Mouse (Mus musculus): ENCODE data around the gene Tob2. TPM values are rescaled to one million over a fixed set of nuclear protein-coding genes. Genes with fewer than 3 reads are reported as not detected.
A peak's percentile ranks its signal among the peaks of the same experiment; 100 is the strongest.

Tob2 gene
- total RNA-seq, 2 experiments from 2014 or later, result 151 to 205 TPM

DNA sequence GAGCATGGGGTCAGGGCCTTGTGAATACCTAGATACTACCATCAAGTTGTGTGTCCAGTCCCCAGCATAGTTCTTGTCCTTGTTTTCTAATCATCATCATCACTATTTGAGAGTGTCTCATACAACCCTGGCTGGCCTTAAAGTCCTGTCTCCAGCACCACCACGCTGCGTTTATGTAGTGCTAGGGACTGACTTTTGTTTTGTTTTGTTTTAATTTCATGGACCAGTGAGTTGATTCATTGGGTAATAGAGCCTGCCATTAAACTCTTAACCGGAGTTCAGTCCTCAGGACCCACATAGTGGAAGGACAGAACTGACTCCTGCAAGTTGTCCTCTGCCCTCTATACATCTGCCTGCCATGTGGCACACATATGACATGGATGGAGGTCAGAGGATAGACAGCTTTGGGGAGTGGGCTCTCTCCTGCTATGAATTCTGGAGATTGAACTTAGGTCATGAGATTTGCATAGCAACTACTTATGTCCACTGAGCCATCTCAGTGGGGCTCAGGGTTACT is 26.9 kb upstream of the Tob2 start:
- intact Hi-C loops (cut with DNase I), result no loop called here
- DNase-seq, result no peak
- Histone ChIP-seq H3K27ac (peak overlapping the region; percentile 85), H3K4me3 (peak overlapping the region; percentile 33)
- TF ChIP-seq CTCF (IDR thresholded peaks at IDR 0.05), result no peak

DNA sequence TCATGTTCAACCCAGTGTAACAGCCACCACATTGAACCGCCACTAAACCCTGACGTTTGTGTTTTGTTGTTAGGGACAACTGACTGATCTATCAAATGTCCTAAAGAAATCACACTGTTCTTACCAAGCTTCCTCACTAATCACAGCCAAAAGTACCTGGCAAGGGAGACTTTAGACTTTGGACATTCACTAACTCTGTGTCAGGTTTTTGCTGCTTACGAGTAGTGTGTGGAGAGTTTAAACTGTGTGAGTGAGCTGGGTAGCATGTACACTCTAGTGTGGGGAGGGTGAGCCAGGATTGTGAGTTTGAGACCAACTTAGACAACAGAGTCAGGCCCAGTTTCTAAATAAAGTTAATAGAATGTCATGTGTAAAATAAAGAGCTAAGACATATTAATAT is 23.8 kb upstream of the Tob2 start:
- TF ChIP-seq CTCF (IDR thresholded peaks at IDR 0.05), result no peak
- H3K4me3 ChIP-seq, result no peak overlapping the region
- no peak for DNase-seq
- intact Hi-C loops (cut with DNase I), result no loop called here
- H3K27ac ChIP-seq, result peak overlapping the region; percentile 63

DNA sequence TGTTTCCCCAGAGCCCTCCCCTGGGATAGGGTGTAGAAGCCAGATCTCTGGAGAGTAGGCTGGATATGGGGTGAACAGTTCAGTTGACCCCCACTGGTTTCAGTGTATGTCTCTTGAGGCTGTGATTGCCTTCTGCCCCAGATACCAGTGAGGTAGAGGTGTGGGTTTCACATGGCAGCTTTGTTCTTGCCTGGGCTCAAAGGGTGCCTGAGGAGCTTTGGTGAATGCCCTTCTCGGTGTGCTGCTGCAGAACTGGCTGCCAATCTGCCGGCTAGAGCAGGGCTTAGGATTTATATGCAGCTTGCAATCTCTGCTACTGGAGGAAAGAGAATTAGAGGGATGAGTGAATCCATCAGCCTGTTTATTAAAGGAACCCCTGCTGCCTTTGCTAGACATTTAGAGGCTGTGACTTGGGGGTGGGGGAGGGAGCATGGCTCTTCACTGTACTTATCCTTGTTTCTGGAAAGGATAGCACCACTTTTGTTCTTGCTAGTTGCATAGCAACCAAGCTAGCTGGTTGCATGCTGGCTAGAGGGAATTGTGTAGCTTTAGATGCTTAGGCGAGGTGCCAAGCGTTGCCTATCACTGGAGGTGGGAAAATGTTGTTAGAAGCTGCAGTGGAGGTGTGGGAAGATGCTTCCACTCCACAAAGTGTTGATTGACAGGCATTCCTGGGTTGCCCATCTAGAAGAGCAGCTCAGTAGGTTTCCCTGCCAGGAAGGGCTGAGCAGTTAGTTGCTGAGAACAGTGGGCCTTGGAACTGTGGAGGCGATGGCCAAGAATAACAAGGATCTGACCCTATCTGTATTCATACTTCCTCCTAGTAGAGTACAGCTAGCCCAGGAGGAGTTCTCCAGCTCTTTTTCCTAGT is 21.2 kb upstream of the Tob2 start:
- no peak for TF ChIP-seq CTCF (IDR thresholded peaks at IDR 0.05)

DNA sequence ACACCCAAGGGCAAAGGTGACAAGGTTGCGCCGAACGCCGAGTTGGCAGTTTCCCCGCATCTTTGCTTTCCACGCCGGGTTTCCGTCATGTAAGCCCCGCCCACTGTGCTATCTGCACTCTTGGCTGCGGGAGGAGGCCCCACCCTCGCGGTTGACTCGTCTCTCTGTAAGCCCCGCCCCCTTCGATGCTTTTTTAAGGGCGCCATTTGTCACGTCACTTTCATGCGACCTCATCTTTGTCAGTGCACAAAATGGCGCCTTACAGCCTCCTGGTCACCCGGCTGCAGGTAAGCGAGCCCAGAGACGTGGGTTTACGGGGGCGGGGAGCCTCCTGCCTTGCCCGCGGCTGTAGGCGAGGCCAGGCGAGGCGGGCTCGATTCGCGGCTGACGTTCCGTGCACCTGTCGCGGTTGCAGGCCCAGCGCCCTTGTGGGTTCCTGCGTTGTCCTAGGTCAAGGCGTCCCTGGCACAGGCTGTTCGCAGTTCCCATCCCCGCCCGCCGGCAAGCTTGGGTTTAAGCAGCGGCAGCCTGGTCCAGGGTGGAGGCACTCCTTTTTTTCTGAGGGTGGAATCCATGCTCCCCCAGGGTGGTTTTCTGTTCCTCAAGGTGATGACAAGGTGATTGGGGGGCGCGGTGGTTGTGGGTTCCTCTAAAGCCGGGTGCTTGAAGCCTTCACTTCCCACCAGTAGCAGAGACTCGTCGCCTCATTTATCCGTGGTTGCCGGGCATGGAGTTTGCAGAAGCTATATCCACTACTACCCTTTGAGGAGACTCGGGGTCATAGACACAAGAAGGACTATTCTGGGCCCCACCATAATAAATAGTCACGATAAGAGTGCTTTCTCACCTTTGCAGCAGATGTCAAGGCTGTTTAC is 13.9 kb upstream of the Tob2 start, which contains the start of gene Aco2:
Gene Aco2 (plus strand): TSS at position 48 of the 875 bp plus-strand sequence.
- Histone ChIP-seq H3K27ac (peak within 1 kb of the TSS; percentile 96), H3K4me3 (peak within 1 kb of the TSS; percentile 97)
- TF ChIP-seq CTCF (IDR thresholded peaks at IDR 0.05), result no peak
- peak; percentile 99 for DNase-seq
- intact Hi-C loops (cut with DNase I), result loop anchor here (5.0 kb wide), 2 partner anchors 35 to 40 kb away; no protein-coding TSS in a partner anchor

More for the DNA sequence above, 21.2 kb upstream of the Tob2 start:
- H3K27ac ChIP-seq, result peak overlapping the region; percentile 73
- DNase-seq, result no peak
- H3K4me3 ChIP-seq, result peak overlapping the region; percentile 23
- intact Hi-C loops (cut with DNase I), result no loop called here

DNA sequence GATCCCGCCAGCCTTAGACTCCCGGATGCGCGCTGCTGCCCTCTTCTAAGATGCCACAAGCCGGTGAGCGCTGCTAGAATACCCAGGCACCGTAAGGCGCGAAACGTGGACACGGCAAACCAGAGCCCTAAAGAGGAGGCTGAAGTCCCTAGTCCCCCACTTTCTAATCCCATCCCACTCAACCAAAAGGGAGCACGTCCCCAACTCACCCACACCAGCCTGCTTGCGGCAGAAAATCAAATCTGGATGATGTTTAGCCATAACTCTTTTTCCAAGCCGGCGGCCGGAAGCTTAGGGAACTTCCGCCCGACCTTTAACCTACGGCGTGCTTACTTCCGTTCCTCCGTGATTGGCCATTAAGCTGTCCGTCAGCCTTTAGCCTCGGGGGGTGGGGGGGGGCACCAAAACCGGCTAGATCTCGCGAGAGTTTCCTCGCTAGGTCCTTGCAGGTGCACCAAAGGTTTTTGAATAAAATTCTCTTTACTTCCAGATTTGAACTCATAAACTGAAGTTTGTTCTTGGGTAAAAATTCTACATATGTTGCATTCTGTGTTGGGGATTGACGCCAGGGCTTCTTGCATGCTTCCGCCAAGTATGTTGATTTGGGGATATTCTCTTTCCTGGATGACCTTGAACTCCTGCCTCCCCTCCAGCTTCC is 13.1 kb upstream of the Tob2 start, which contains the start of gene Phf5a:
Gene Phf5a (minus strand): TSS at position 308 of the 658 bp plus-strand sequence.
- DNase-seq, result peak; percentile 90
- peak within 1 kb of the TSS; percentile 97 for H3K4me3 ChIP-seq
- TF ChIP-seq CTCF (IDR thresholded peaks at IDR 0.05), result no peak
- intact Hi-C loops (cut with DNase I), result loop anchor here (5.0 kb wide), 2 partner anchors 36 to 39 kb away; no protein-coding TSS in a partner anchor
- peak within 1 kb of the TSS; percentile 96 for H3K27ac ChIP-seq

DNA sequence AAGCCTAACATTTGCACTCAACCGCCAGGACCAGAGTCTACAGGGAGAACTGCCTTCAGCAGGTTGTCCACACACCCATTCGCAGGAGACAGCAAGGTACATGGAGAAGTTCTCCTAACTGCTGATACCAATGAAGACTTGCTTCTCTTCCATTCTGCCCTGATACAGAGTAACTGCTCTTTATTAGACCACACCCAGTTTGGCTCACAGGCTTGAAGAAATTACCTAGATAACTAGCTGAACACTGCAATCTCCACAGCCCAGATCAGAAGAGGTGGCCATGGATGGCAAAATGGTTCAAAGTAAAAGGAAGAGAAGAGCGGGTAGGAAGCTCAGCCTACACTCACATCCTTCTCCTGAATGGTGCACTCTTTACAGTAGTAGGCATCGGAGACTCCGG is 11.4 kb upstream of the Tob2 start:
- H3K27ac ChIP-seq, result no peak overlapping the region
- TF ChIP-seq CTCF (IDR thresholded peaks at IDR 0.05), result no peak
- intact Hi-C loops (cut with DNase I), result loop anchor here (5.0 kb wide), 2 partner anchors 37 to 38 kb away; no protein-coding TSS in a partner anchor
- no peak for DNase-seq
- no peak overlapping the region for H3K4me3 ChIP-seq

DNA sequence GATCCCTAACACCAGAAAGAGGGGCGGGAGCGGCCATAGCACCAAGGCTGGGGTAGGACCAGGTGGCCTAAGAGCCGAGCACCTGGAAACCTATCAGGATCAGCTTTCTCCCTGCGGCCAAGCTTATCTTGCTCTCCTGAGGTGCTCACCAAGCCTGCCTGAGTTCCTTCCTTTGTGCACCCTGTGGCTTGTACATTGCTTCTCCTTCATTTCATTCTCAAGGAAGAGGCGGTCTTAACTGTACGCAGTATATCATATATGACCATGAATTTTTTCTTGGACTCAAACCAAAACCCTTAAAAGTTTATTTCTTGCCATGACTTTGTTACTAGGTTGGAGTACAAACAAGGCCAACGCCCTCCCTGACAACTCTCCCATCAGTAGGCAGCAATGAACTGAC is 5.6 kb upstream of the Tob2 start:
- DNase-seq, result no peak
- Histone ChIP-seq H3K27ac (no peak overlapping the region), H3K4me3 (no peak overlapping the region)
- intact Hi-C loops (cut with DNase I), result no loop called here
- TF ChIP-seq CTCF (IDR thresholded peaks at IDR 0.05), result no peak

DNA sequence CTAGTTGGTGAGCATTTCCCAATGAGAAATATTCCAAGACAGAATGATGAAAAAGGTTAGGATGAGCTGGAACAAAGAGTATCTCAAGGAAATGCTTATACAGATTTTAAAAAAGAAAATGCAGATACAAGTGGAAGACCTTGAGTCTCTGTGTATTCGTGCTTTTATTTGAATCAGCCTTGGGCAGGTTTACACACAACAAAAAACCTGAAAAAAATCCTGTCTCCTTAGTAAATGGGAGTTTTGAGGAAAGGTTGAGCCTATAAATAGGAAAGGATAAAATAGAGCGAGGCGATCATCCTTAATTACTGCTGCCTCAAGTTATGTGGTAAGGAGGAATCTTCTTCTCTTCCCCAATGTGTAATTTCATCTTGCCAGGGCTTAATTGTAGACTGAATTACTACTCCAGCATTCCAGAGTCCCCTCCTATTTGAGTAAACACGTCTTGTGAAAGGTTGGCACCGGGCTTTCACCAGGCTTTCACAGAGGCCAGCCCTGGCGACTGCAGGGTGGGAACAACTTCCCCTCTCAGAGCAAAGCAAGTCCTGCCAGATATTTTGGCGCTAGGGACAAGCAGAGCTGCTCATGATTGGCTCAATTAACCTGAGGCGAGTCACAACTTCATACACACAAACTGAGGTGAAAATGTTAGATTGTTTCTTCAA is 2.0 kb upstream of the Tob2 start:
- Histone ChIP-seq H3K4me3 (peak overlapping the region; percentile 80), H3K27ac (peak overlapping the region; percentile 100)
- no peak for TF ChIP-seq CTCF (IDR thresholded peaks at IDR 0.05)
- DNase-seq, result peak; percentile 69
- intact Hi-C loops (cut with DNase I), result no loop called here

DNA sequence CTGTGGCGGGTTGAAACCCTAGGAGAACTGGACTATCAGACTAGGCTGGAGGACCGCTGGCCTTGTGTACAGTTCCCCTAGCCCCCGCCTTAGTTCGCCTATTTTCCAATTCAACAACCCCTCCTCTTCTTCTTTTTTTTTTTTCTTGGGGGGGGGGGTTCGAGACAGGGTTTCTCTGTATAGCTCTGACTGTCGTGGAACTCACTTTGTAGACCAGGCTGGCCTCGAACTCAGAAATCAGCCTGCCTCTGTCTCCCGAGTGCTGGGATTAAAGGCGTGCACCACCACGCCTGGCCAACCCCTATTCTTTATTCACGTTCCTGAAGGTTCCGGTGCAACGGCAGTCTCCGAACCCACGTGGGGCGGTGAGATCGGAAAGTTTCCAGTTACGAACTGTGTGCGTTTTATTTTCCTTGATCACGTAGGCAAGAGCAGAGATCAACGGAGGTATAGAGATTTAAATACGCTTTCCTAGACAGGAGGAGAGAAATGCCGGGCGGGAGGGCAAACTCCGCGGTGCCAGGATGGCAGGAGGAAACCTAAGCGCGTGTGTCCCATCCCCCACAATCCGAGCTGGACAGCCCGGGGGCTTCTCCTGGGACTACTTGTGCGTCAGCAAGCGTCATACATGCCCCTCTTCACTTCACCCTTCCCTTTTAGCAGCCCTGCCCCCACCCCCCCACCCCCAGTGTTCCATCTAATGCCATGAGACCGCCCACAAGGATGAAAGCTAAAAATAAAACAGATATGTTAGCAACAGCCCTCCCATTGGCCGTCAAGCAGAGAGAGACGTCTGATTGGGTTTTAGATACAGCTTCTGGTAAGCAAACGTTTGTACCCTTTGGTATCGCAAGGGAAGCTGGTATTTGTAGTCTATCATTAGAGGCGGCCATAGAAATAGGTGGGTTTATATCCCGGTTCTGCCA is 997 bp upstream of the Tob2 start:
- Histone ChIP-seq H3K4me3 (peak overlapping the region; percentile 80), H3K27ac (peak overlapping the region; percentile 100)
- peak; percentile 91 for DNase-seq
- intact Hi-C loops (cut with DNase I), result loop anchor here (1.0 to 10.0 kb wide), 2 partner anchors 23 to 485 kb away; no protein-coding TSS in a partner anchor
- TF ChIP-seq CTCF (IDR thresholded peaks at IDR 0.05), result no peak

DNA sequence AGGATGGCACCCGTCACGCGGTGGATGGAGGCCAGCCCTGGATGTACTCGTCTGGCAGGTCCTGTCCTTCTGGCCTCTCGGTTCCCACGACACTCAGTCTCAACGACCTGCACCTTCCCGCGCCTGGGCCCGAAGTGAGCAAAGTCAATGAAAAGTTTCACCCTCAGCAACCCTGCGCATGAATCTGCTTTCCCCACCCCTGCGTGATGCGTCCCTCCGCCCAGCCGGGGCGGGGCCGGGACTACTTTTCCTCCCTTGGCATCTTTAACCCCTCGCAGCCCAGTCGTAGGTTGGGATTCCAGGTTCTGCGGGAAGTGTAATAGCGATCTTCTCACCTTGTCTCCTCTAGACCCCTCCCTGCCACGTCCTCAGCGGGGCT is 469 bp downstream of the Tob2 start:
- peak; percentile 95 for DNase-seq
- intact Hi-C loops (cut with DNase I), result loop anchor here (10.0 kb wide), 1 partner anchor 487 kb away; no protein-coding TSS in a partner anchor
- H3K27ac ChIP-seq, result peak overlapping the region; percentile 100

More for the DNA sequence above, 469 bp downstream of the Tob2 start:
- H3K4me3 ChIP-seq, result peak overlapping the region; percentile 80
- TF ChIP-seq CTCF (IDR thresholded peaks at IDR 0.05), result peak; percentile 4; the same call in 1 of the 2 replicates

Data from gastrocnemius, adult 2 months (tissue).